Mouse (Mus musculus) mature B cell (primary cell): ENCODE data around the gene Hoxc9.

Source experiments
- in situ Hi-C: fragments of 300-500 bp; cut with MboI; formaldehyde crosslinking; loops from 2 replicates; pipeline ENCODE4 v1.14.3; 2019

Hoxc9 gene

GRCm38 (mm10) chr15:102976171-102976570 is at the start of gene Hoxc9:
Gene Hoxc9 (plus strand): TSS chr15:102976439.
- in situ Hi-C loops, result loop anchor here (25.0 kb wide), 1 partner anchor 336 kb away; the partner anchor contains the start of gene Gpr84

GRCm38 (mm10) chr15:102927032-102927645 is 49.1 kb upstream of the Hoxc9 start:
- in situ Hi-C loops, result no loop called here

- in situ Hi-C loops, result no loop called here
Measured at GRCm38 (mm10) chr15:102931706-102932358, 44.4 kb upstream of the Hoxc9 start.

GRCm38 (mm10) chr15:102934438-102934837 is 41.8 kb upstream of the Hoxc9 start:
- in situ Hi-C loops, result no loop called here

- in situ Hi-C loops, result no loop called here
Measured at GRCm38 (mm10) chr15:102934897-102935296, 41.3 kb upstream of the Hoxc9 start.

GRCm38 (mm10) chr15:102936279-102936972 is 39.8 kb upstream of the Hoxc9 start, which contains the start of gene Hoxc12:
Gene Hoxc12 (plus strand): TSS chr15:102936757.
- in situ Hi-C loops, result no loop called here

- in situ Hi-C loops, result no loop called here
Measured at GRCm38 (mm10) chr15:102937036-102937666, 39.1 kb upstream of the Hoxc9 start.

- in situ Hi-C loops, result no loop called here
Measured at GRCm38 (mm10) chr15:102939256-102940155, 36.7 kb upstream of the Hoxc9 start.

- in situ Hi-C loops, result no loop called here
Measured at GRCm38 (mm10) chr15:102942739-102943467, 33.3 kb upstream of the Hoxc9 start.

GRCm38 (mm10) chr15:102943468-102943813 is 32.8 kb upstream of the Hoxc9 start:
- in situ Hi-C loops, result no loop called here

- in situ Hi-C loops, result no loop called here
Measured at GRCm38 (mm10) chr15:102945185-102946077, 30.8 kb upstream of the Hoxc9 start.

- in situ Hi-C loops, result no loop called here
Measured at GRCm38 (mm10) chr15:102947276-102947675, 29.0 kb upstream of the Hoxc9 start.

- in situ Hi-C loops, result no loop called here
Measured at GRCm38 (mm10) chr15:102948842-102949241, 27.4 kb upstream of the Hoxc9 start.

GRCm38 (mm10) chr15:102949696-102950095 is 26.5 kb upstream of the Hoxc9 start:
- in situ Hi-C loops, result no loop called here

GRCm38 (mm10) chr15:102950877-102951276 is 25.4 kb upstream of the Hoxc9 start:
- in situ Hi-C loops, result no loop called here

- in situ Hi-C loops, result no loop called here
Measured at GRCm38 (mm10) chr15:102953561-102953960, 22.7 kb upstream of the Hoxc9 start.

- in situ Hi-C loops, result no loop called here
Measured at GRCm38 (mm10) chr15:102954192-102955006, 21.8 kb upstream of the Hoxc9 start, which contains the start of gene Hoxc11. Gene Hoxc11 (plus strand): TSS chr15:102954427.

GRCm38 (mm10) chr15:102955007-102955382 is 21.2 kb upstream of the Hoxc9 start:
- in situ Hi-C loops, result no loop called here
